Mouse (Mus musculus) layer of hippocampus, adult 8-10 months (tissue): ENCODE data around the gene Gfod1. TPM values are rescaled to one million over a fixed set of nuclear protein-coding genes. Genes with fewer than 3 reads are reported as not detected.

ENCODE experiments used
- DNase-seq, 2 experiments: peaks; one replicate each; pipeline ENCODE4 v3.0.0; 2022; ENCODE audit warnings: low spot score in 2 of 2
- total RNA-seq, 4 experiments: library from RNA; stranded (reverse); gene quantifications; 2 replicates each; pipeline ENCODE4 v1.2.4; 2022

Gene Gfod1
- total RNA-seq, 4 experiments from 2014 or later, result 77.4 to 104 (median 91.8) TPM

GRCm38 (mm10) chr13:43203641-43204040, 100.3 kb downstream of the Gfod1 start:
- DNase-seq, result no peak

GRCm38 (mm10) chr13:43203234-43203633, 100.7 kb downstream of the Gfod1 start:
- DNase-seq, result no peak

- DNase-seq, result no peak
Observed at GRCm38 (mm10) chr13:43202351-43202750, 101.6 kb downstream of the Gfod1 start.

- DNase-seq, result peak; percentile 44 to 61
Observed at GRCm38 (mm10) chr13:43201033-43201432, 102.9 kb downstream of the Gfod1 start.

- no peak for DNase-seq
Observed at GRCm38 (mm10) chr13:43200473-43200872, 103.5 kb downstream of the Gfod1 start.

GRCm38 (mm10) chr13:43199749-43200148, 104.2 kb downstream of the Gfod1 start:
- peak in 1 of 2 experiments; percentile 59 for DNase-seq

- DNase-seq, result no peak
Observed at GRCm38 (mm10) chr13:43199282-43199681, 104.7 kb downstream of the Gfod1 start.

GRCm38 (mm10) chr13:43197187-43197586, 106.8 kb downstream of the Gfod1 start:
- DNase-seq, result no peak

GRCm38 (mm10) chr13:43196000-43196399, 108.0 kb downstream of the Gfod1 start:
- DNase-seq, result no peak

- no peak for DNase-seq
Observed at GRCm38 (mm10) chr13:43193932-43194331, 110.0 kb downstream of the Gfod1 start.

GRCm38 (mm10) chr13:43193266-43193665, 110.7 kb downstream of the Gfod1 start:
- no peak for DNase-seq

GRCm38 (mm10) chr13:43191741-43192192, 112.2 kb downstream of the Gfod1 start:
- DNase-seq, result no peak

- DNase-seq, result no peak
Observed at GRCm38 (mm10) chr13:43191290-43191689, 112.7 kb downstream of the Gfod1 start.

GRCm38 (mm10) chr13:43187736-43188135, 116.2 kb downstream of the Gfod1 start:
- DNase-seq, result no peak

GRCm38 (mm10) chr13:43183248-43184055, 120.5 kb downstream of the Gfod1 start:
- no peak for DNase-seq

- DNase-seq, result peak in 1 of 2 experiments; percentile 87
Observed at GRCm38 (mm10) chr13:43182465-43183201, 121.3 kb downstream of the Gfod1 start.

- no peak for DNase-seq
Observed at GRCm38 (mm10) chr13:43181104-43181503, 122.9 kb downstream of the Gfod1 start.

GRCm38 (mm10) chr13:43177317-43177716, 126.7 kb downstream of the Gfod1 start:
- DNase-seq, result no peak

- DNase-seq, result no peak
Observed at GRCm38 (mm10) chr13:43176676-43177075, 127.3 kb downstream of the Gfod1 start.

- DNase-seq, result peak; percentile 64 to 87
Observed at GRCm38 (mm10) chr13:43173262-43173661, 130.7 kb downstream of the Gfod1 start.

GRCm38 (mm10) chr13:43172036-43172713, 131.8 kb downstream of the Gfod1 start:
- DNase-seq, result no peak
